Mouse (Mus musculus) E14TG2a.4 (cell line): ENCODE results near the gene Ech1.

Experiments used
- H3K27me3 ChIP-seq: 2 replicates; pipeline ENCODE4 v1.6.1; 2014; ENCODE audit warnings: low read length, control low read depth; ENCODE audit not compliant: insufficient read depth
- H3K36me3 ChIP-seq: 2 replicates; pipeline ENCODE4 v1.6.1; 2014; ENCODE audit warnings: low read length, control low read depth; ENCODE audit not compliant: insufficient read depth
- H3K4me1 ChIP-seq: replicated peaks from 2 replicates; pipeline ENCODE4 v1.6.1; 2014; ENCODE audit warnings: low read depth, low read length, control low read depth
- H3K4me3 ChIP-seq: replicated peaks from 2 replicates; pipeline ENCODE4 v1.5.1; 2014; ENCODE audit warnings: mild to moderate bottlenecking, low read length
- H3K9me3 ChIP-seq: 2 replicates; pipeline ENCODE4 v1.6.1; 2014; ENCODE audit warnings: low read length, control low read depth
- CTCF ChIP-seq: conservative IDR thresholded peaks from 2 replicates; pipeline ENCODE4 v1.5.1; 2014; ENCODE audit warnings: low read length
- NANOG ChIP-seq: IDR thresholded peaks from 2 replicates; pipeline ENCODE4 v1.6.1; 2014; ENCODE audit warnings: borderline replicate concordance, low read length, mixed read lengths
- POU5F1 ChIP-seq: IDR thresholded peaks from 2 replicates; pipeline ENCODE4 v1.6.1; 2014; ENCODE audit warnings: low read length, borderline replicate concordance

Ech1 gene

GRCm38 (mm10) chr7:28808957-28809393, 16.0 kb upstream of the Ech1 start:
- TF ChIP-seq POU5F1 (no peak), CTCF (no peak), NANOG (no peak)
- Histone ChIP-seq H3K4me1 (peaks cover 51% of the 10 kb centered on the region), H3K9me3 (no peaks in the 10 kb centered on the region), H3K36me3 (peaks cover 25% of the 10 kb centered on the region), H3K27me3 (no peaks in the 10 kb centered on the region), H3K4me3 (peak overlapping the region; percentile 89)

- peaks cover 52% of the 10 kb centered on the region for H3K4me1 ChIP-seq
- no peaks in the 10 kb centered on the region for H3K27me3 ChIP-seq
- no peak for TF ChIP-seq POU5F1
- no peak for TF ChIP-seq CTCF
- no peak for TF ChIP-seq NANOG
- peak overlapping the region; percentile 89 for H3K4me3 ChIP-seq
- peaks cover 31% of the 10 kb centered on the region for H3K36me3 ChIP-seq
- no peaks in the 10 kb centered on the region for H3K9me3 ChIP-seq
These were observed 15.5 kb upstream of the Ech1 start for GRCm38 (mm10) chr7:28809401-28810089.

DNA sequence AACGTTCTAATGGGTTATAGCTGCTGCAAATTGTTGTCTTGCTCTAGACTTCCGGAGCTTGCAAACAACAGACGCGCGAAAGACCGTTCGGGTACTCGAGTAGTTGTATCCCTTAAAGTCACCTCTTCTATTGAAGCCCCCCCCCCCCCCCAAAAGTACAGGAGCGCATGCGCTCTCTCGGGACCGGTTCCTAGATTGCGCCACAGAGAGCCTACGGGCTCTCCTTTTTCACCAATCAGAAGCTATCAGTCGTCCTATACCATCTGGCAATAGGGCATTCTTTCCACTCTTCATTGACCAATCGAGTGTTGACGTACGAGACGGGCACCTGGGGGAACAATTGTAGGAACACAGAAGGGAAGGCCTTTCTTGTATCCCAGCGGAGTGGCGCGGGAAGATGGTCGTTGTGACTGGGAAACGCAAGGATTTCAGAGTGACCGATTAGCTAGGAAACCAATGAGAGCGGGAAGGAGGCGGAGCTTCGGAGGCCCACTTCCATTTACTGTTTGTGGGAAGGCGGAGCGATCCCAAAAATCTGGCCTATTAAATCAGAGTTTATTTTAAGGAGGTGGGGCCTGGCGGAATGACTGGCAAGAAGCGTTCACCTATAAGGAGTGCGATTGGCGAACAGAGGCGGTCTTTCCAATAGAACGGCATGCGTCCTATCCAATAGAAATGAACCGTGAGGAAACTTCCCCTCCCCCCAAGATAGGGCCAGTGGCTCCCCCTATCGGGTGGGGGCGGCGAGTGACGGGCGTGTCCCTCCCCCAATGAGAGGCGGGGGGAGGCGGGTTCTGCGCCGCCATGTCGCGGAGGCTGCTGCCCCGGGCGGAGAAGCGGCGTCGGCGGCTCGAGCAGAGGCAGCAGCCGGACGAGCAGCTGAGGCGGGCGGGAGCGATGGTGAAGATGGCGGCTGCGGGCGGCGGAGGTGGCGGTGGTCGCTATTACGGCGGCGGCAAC, 14.6 kb upstream of the Ech1 start:
- H3K27me3 ChIP-seq, result no peaks in the 10 kb centered on the region
- H3K9me3 ChIP-seq, result no peaks in the 10 kb centered on the region
- TF ChIP-seq NANOG (no peak), POU5F1 (no peak), CTCF (no peak)
- peaks cover 54% of the 10 kb centered on the region for H3K4me1 ChIP-seq
- H3K4me3 ChIP-seq, result peak overlapping the region; percentile 89
- peaks cover 39% of the 10 kb centered on the region for H3K36me3 ChIP-seq

GRCm38 (mm10) chr7:28811228-28811627, 13.8 kb upstream of the Ech1 start:
- Histone ChIP-seq H3K36me3 (peaks cover 47% of the 10 kb centered on the region), H3K9me3 (no peaks in the 10 kb centered on the region), H3K27me3 (no peaks in the 10 kb centered on the region), H3K4me3 (peak overlapping the region; percentile 89), H3K4me1 (peaks cover 55% of the 10 kb centered on the region)
- TF ChIP-seq CTCF (no peak), NANOG (no peak), POU5F1 (no peak)

GRCm38 (mm10) chr7:28811640-28812275, 13.3 kb upstream of the Ech1 start:
- Histone ChIP-seq H3K4me3 (peak overlapping the region; percentile 89), H3K36me3 (peaks cover 53% of the 10 kb centered on the region), H3K27me3 (no peaks in the 10 kb centered on the region), H3K4me1 (peaks cover 58% of the 10 kb centered on the region), H3K9me3 (no peaks in the 10 kb centered on the region)
- TF ChIP-seq CTCF (no peak), NANOG (no peak), POU5F1 (no peak)

- H3K36me3 ChIP-seq, result peaks cover 59% of the 10 kb centered on the region
- no peak for TF ChIP-seq CTCF
- TF ChIP-seq POU5F1, result no peak
- no peak for TF ChIP-seq NANOG
These were observed 12.6 kb upstream of the Ech1 start for GRCm38 (mm10) chr7:28812436-28812835.

DNA sequence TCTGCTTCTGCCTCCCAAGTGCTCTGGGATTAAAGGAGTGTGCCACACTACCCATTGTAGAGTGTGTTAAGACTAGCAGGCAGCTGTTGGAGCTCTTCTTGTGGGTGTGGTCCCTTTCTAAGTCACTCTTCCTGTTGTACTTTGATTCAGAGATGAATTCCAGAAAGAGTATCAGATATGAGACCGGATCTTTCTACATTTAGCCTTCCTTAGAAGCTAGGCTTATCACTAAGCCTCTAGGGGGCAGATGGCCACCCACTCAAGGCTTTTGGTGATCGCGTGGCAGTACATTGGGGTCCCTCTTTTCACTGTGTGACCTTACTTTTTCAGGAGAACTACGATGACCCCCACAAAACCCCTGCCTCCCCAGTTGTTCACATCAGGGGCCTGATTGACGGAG, 12.1 kb upstream of the Ech1 start:
- Histone ChIP-seq H3K36me3 (peaks cover 65% of the 10 kb centered on the region), H3K27me3 (no peaks in the 10 kb centered on the region), H3K9me3 (no peaks in the 10 kb centered on the region), H3K4me1 (peaks cover 64% of the 10 kb centered on the region), H3K4me3 (peak overlapping the region; percentile 89)
- no peak for TF ChIP-seq POU5F1
- peak; percentile 16 for TF ChIP-seq CTCF

More at GRCm38 (mm10) chr7:28812436-28812835, 12.6 kb upstream of the Ech1 start:
- Histone ChIP-seq H3K9me3 (no peaks in the 10 kb centered on the region), H3K4me3 (peak overlapping the region; percentile 89), H3K27me3 (no peaks in the 10 kb centered on the region), H3K4me1 (peaks cover 64% of the 10 kb centered on the region)
